ENCODE assay signal across 26 mouse cellular contexts in the genomic region with DNA sequence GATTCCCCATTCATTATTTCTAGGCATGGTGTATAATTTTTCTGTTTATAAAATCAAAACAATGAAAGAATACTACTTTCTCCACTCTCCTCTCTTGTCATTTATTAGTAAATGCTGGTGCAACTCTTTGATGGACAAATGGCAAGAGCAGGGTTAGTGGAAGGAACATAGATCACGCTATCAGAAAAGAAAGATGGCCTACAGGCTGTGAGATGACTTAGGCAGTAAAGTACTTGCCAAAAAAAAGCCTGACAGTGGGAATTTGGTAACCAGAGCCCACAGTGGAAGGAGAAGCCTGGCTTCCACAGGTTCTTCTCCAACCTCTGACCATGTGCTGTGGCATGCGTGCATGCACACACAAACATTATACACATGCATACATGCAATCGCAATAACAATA. TPM values are rescaled to one million over a fixed set of nuclear protein-coding genes. Genes with fewer than 3 reads are reported as not detected.
DNase-seq lines count a peak whose midpoint lies in the region; ATAC-seq and TF ChIP-seq lines count a peak whose summit lies in the region.
"Had no signal": no experiment of that assay in that cellular context is flagged by ENCODE, and none has a peak within 500 bp of the region (broad histone marks: within the 10 kb centered on the region; RNA-seq: fewer than 3 reads in every experiment).

No protein-coding gene starts in this region.

- no peak overlapping the region for H3K9ac ChIP-seq in heart, embryonic 12.5 days
- peak overlapping the region; percentile 4; the same call in 1 of the 2 replicates for H3K9ac ChIP-seq in liver, embryonic 15.5 days
- H3K9ac ChIP-seq: hindbrain, embryonic 12.5 days; intestine, embryonic 15.5 days; stomach, embryonic 15.5 days had no signal

- no peak overlapping the region for H3K4me3 ChIP-seq in heart, embryonic 12.5 days
- no peak overlapping the region for H3K4me3 ChIP-seq in bone marrow, adult 2 months (replicated peaks; ENCODE audit: control insufficient read depth, low read depth, low read length)
- H3K4me3 ChIP-seq in liver, embryonic 15.5 days (replicated peaks): no peak overlapping the region
- H3K4me3 ChIP-seq: gastrocnemius, adult 2 months; hindbrain, embryonic 12.5 days; intestine, embryonic 15.5 days; midbrain, embryonic 10.5 days; stomach, embryonic 15.5 days had no signal

- no peak overlapping the region for H3K4me2 ChIP-seq in heart, embryonic 12.5 days
- peak overlapping the region; percentile 48 for H3K4me2 ChIP-seq in liver, embryonic 15.5 days
- H3K4me2 ChIP-seq: hindbrain, embryonic 12.5 days; intestine, embryonic 15.5 days; stomach, embryonic 15.5 days had no signal

- no peak for DNase-seq in heart, adult 18-20 months
- DNase-seq in thymus, adult 18-20 months: no peak
- DNase-seq in gastrocnemius, postnatal 14 days: no peak
- DNase-seq: adrenal gland, postnatal 14 days; cerebellum, adult 11-12 months; cerebellum, adult 9-11 months; gastrocnemius, adult 2 months; heart, postnatal 14 days; kidney, adult 8-10 months; layer of hippocampus, adult 9-11 months; lung, postnatal 36 days; right cerebral cortex, postnatal 25 days; thymus, adult 2 months; thymus, postnatal 36 days had no signal

- H3K4me1 ChIP-seq in heart, embryonic 12.5 days (replicated peaks): peaks cover 19% of the 10 kb centered on the region
- peaks cover 10% of the 10 kb centered on the region for H3K4me1 ChIP-seq in bone marrow, adult 2 months (ENCODE audit: control insufficient read depth, insufficient read depth, low read length)
- H3K4me1 ChIP-seq in liver, embryonic 15.5 days (replicated peaks): peaks cover 44% of the 10 kb centered on the region
- H3K4me1 ChIP-seq: hindbrain, embryonic 12.5 days; intestine, embryonic 15.5 days had no signal

- 91% methylated on average over 3 of the region's 3 CpGs for WGBS in heart, embryonic 12.5 days
- WGBS in bone marrow, adult 2 months: 83% methylated on average over 3 of the region's 3 CpGs
- 83% methylated on average over 3 of the region's 3 CpGs for WGBS in liver, embryonic 15.5 days (ENCODE audit: insufficient replicate concordance)

- no peak for ATAC-seq in heart, embryonic 12.5 days (ENCODE audit: insufficient number of reproducible peaks, low FRiP score)
- peak; percentile 34 for ATAC-seq in erythroblast, adult 5-6 weeks (replicated peaks; ENCODE audit: low FRiP score, poor library complexity, severe bottlenecking)
- ATAC-seq in liver, embryonic 15.5 days (ENCODE audit: insufficient read depth): peak; percentile 61
- ATAC-seq: CD4-positive, CD25-positive, alpha-beta regulatory T cell, adult 4 months; forebrain, embryonic 14.5 days; hindbrain, postnatal 0 days had no signal

- TF ChIP-seq CTCF in bone marrow, adult 2 months (IDR thresholded peaks at IDR 0.05; ENCODE audit: control insufficient read depth, insufficient read depth, low read length): no peak

- H3K9me3 ChIP-seq in heart, embryonic 12.5 days (replicated peaks): no peaks in the 10 kb centered on the region
- H3K9me3 ChIP-seq in liver, embryonic 15.5 days (replicated peaks): no peaks in the 10 kb centered on the region
- H3K9me3 ChIP-seq: hindbrain, embryonic 12.5 days; intestine, embryonic 15.5 days; midbrain, embryonic 10.5 days; stomach, embryonic 15.5 days had no signal

- intact Hi-C loops in gastrocnemius, postnatal 14 days (cut with DNase I; ENCODE audit: low total_unique reads): no loop called here

- H3K27me3 ChIP-seq in heart, embryonic 12.5 days (replicated peaks): no peaks in the 10 kb centered on the region
- H3K27me3 ChIP-seq in liver, embryonic 15.5 days: no peaks in the 10 kb centered on the region
- H3K27me3 ChIP-seq: hindbrain, embryonic 12.5 days; intestine, embryonic 15.5 days; stomach, embryonic 15.5 days had no signal

- H3K27ac ChIP-seq in heart, embryonic 12.5 days (ENCODE audit: poor library complexity, severe bottlenecking): peak overlapping the region; percentile 5; the same call in 1 of the 2 replicates
- peak overlapping the region; percentile 64 for H3K27ac ChIP-seq in bone marrow, adult 2 months (ENCODE audit: control insufficient read depth, insufficient read depth, low read depth, low read length, poor library complexity)
- H3K27ac ChIP-seq in liver, embryonic 15.5 days (replicated peaks): peak overlapping the region; percentile 96
- H3K27ac ChIP-seq: gastrocnemius, adult 2 months; hindbrain, embryonic 12.5 days; hindbrain, postnatal 0 days; intestine, embryonic 15.5 days; kidney, postnatal 0 days; midbrain, embryonic 10.5 days; stomach, embryonic 15.5 days had no signal

- no peaks in the 10 kb centered on the region for H3K36me3 ChIP-seq in heart, embryonic 12.5 days
- no peaks in the 10 kb centered on the region for H3K36me3 ChIP-seq in liver, embryonic 15.5 days (replicated peaks)
- H3K36me3 ChIP-seq: hindbrain, embryonic 12.5 days; intestine, embryonic 15.5 days; midbrain, embryonic 10.5 days; stomach, embryonic 15.5 days had no signal

- no peak for TF ChIP-seq POLR2A in bone marrow, adult 2 months (IDR thresholded peaks at IDR 0.05; ENCODE audit: borderline replicate concordance, control insufficient read depth, low read depth, low read length)

RNA-seq across cellular contexts. Expression of gene Suco, which starts 18.5 kb away (rescaled TPM):
- 26.2 and 28.2 TPM in 2 replicates for polyA plus RNA-seq in heart, embryonic 12.5 days (2016; fragmentation: Nextera tagmentation; extraction: Ambion mirVana)
- total RNA-seq in heart, adult 18-20 months (2021): 10 to 100 TPM; 14.1 to 14.8 TPM
- polyA plus RNA-seq in bone marrow, adult 2 months (2011; ENCODE audit: insufficient read depth, insufficient read length, low replicate concordance, missing spikeins): 20.6 and 30.2 TPM in 2 replicates
- total RNA-seq in erythroblast, adult 5-6 weeks (2015; ENCODE audit: low replicate concordance): 214 and 222 TPM in 2 replicates
- 600 and 746 TPM in 2 replicates for total RNA-seq in erythroblast, adult 5-6 weeks (2017; ENCODE audit: low replicate concordance)
- 11.1 and 12.6 TPM in 2 replicates for polyA plus RNA-seq in liver, embryonic 15.5 days (2015; fragmentation: Nextera tagmentation; extraction: Ambion mirVana)
- total RNA-seq in gastrocnemius, postnatal 14 days (2021): 10 to 100 TPM in 1 of 2 experiments, 1 to 10 TPM in 1; 8.1 to 10.3 TPM

Comparison
In these comparisons a context has a peak if more than half of its experiments do, and no peak if none do; other contexts are left out.
1. H3K27ac ChIP-seq: peak in every context shown above with its lines; median percentile 96 in liver, embryonic 15.5 days; 64 in bone marrow, adult 2 months; 5 in heart, embryonic 12.5 days.
2. RNA of gene Suco, which starts 18.5 kb away (total RNA-seq): 214 to 746 TPM in erythroblast, adult 5-6 weeks; 14.1 to 14.8 TPM in heart, adult 18-20 months and 8.1 to 10.3 TPM in gastrocnemius, postnatal 14 days; every median in the first group is over 10 times any median in the second.